Mouse (Mus musculus) embryonic fibroblast, embryonic 13.5 days (primary cell): ENCODE results near the gene Dnajc14.

ENCODE experiments used
- CTCF ChIP-seq: IDR thresholded peaks from 2 replicates; pipeline ENCODE4 v1.5.1; 2011; ENCODE audit warnings: mild to moderate bottlenecking, control low read depth, low read length, moderate library complexity, borderline replicate concordance; ENCODE audit not compliant: insufficient read depth
- POLR2A ChIP-seq: IDR thresholded peaks from 2 replicates; pipeline ENCODE4 v1.6.1; 2011; ENCODE audit warnings: low read depth, mild to moderate bottlenecking, control low read depth, low read length, moderate library complexity

GRCm38 (mm10) chr10:128805092-128806000 is 1.5 kb downstream of the Dnajc14 start:
- TF ChIP-seq POLR2A: peak; percentile 82
- TF ChIP-seq CTCF: no peak
